In genomic region chr11:60070599-60070998, GRCm38 (mm10) we compare ENCODE assay signal across 9 mouse cellular contexts. TPM values are rescaled to one million over a fixed set of nuclear protein-coding genes. Genes with fewer than 3 reads are reported as not detected.
DNase-seq lines count a peak whose midpoint lies in the region; ATAC-seq and TF ChIP-seq lines count a peak whose summit lies in the region.
"Had no signal": no experiment of that assay in that cellular context is flagged by ENCODE, and none has a peak within 500 bp of the region (broad histone marks: within the 10 kb centered on the region; RNA-seq: fewer than 3 reads in every experiment).

No protein-coding gene starts in this region.

- peaks cover 0 to 6% of the 10 kb centered on the region in 2 experiments; a peak in 1 of 4 replicates for H3K4me1 ChIP-seq in ES-E14 (ENCODE audit: control insufficient read depth in 2 of 2, insufficient read depth in 2 of 2, low read length in 2 of 2, poor library complexity in 1 of 2)
- H3K4me1 ChIP-seq in embryonic facial prominence, embryonic 11.5 days (ENCODE audit: control insufficient read depth, insufficient read depth, low read length): no peaks in the 10 kb centered on the region
- H3K4me1 ChIP-seq in limb, embryonic 14.5 days (ENCODE audit: control insufficient read depth, insufficient read depth, low read length): no peaks in the 10 kb centered on the region

- TF ChIP-seq POLR2A in limb, embryonic 14.5 days (IDR thresholded peaks at IDR 0.05; ENCODE audit: borderline replicate concordance, extremely low read depth, insufficient read depth, insufficient read length): no peak

- H3K36me3 ChIP-seq in ES-E14 (ENCODE audit: control insufficient read depth, insufficient read depth, low read length, poor library complexity, severe bottlenecking): no peaks in the 10 kb centered on the region
- no peaks in the 10 kb centered on the region for H3K36me3 ChIP-seq in embryonic facial prominence, embryonic 11.5 days (replicated peaks; ENCODE audit: control insufficient read depth, insufficient read depth, low read depth, low read length)
- H3K36me3 ChIP-seq in limb, embryonic 14.5 days (ENCODE audit: control insufficient read depth, insufficient read depth, low read length): no peaks in the 10 kb centered on the region

- H3K4me3 ChIP-seq in ES-E14 (ENCODE audit: insufficient read depth in 1 of 2, low read depth in 1 of 2, low read length in 2 of 2, poor library complexity in 1 of 2, severe bottlenecking in 1 of 2): no peak overlapping the region
- H3K4me3 ChIP-seq in embryonic facial prominence, embryonic 11.5 days (ENCODE audit: low read depth, low read length): no peak overlapping the region
- no peak overlapping the region for H3K4me3 ChIP-seq in limb, embryonic 14.5 days (replicated peaks; ENCODE audit: low read length)
- H3K4me3 ChIP-seq: myocyte had no signal

- in situ Hi-C loops in ES-E14 (cut with MboI; ENCODE audit: low sequenced_read_pairs in 2 of 2, unreplicated experiment in 2 of 2): no loop called here

- DNase-seq in layer of hippocampus, postnatal 10 days (ENCODE audit: low spot score in 2 of 2): peak; percentile 53 to 65
- DNase-seq in layer of hippocampus, adult 8-10 months (ENCODE audit: low spot score in 2 of 2): no peak
- peak; percentile 31 for DNase-seq in ES-E14 (ENCODE audit: low read depth, low spot score)
- peak; percentile 77 for DNase-seq in adrenal gland, postnatal 14 days
- peak; percentile 73 for DNase-seq in embryonic facial prominence, embryonic 11.5 days (ENCODE audit: low spot score)
- peak; percentile 38 for DNase-seq in limb, embryonic 14.5 days (ENCODE audit: low spot score)

- ATAC-seq in embryonic facial prominence, embryonic 11.5 days (replicated peaks; ENCODE audit: insufficient number of reproducible peaks, low FRiP score, low TSS enrichment, low read depth): no peak
- ATAC-seq in limb, embryonic 14.5 days (ENCODE audit: low FRiP score, low read depth): no peak
- ATAC-seq in neutrophil, adult 5-6 weeks (ENCODE audit: extremely low read depth, insufficient number of reproducible peaks, low FRiP score, poor library complexity, severe bottlenecking): 0 out of 2 replicates have a peak, but pooled peaks have one; percentile 47
- ATAC-seq in erythroid progenitor cell, adult 5-6 weeks (replicated peaks; ENCODE audit: low FRiP score, poor library complexity, severe bottlenecking): no peak

- no peak overlapping the region for H3K9ac ChIP-seq in ES-E14 (ENCODE audit: insufficient read depth, low read depth, low read length, poor library complexity, severe bottlenecking)
- H3K9ac ChIP-seq in embryonic facial prominence, embryonic 11.5 days (replicated peaks; ENCODE audit: low read length): no peak overlapping the region
- H3K9ac ChIP-seq in limb, embryonic 14.5 days (ENCODE audit: low read depth, low read length, severe bottlenecking): no peak overlapping the region

- no peak overlapping the region for H3K4me2 ChIP-seq in embryonic facial prominence, embryonic 11.5 days (ENCODE audit: low read depth, low read length)
- H3K4me2 ChIP-seq in limb, embryonic 14.5 days (replicated peaks; ENCODE audit: low read depth, low read length, severe bottlenecking): no peak overlapping the region

- H3K9me3 ChIP-seq in ES-E14 (ENCODE audit: control insufficient read depth, insufficient read depth, low read depth, low read length): no peaks in the 10 kb centered on the region
- no peaks in the 10 kb centered on the region for H3K9me3 ChIP-seq in embryonic facial prominence, embryonic 11.5 days (replicated peaks; ENCODE audit: control insufficient read depth, low read length)
- no peaks in the 10 kb centered on the region for H3K9me3 ChIP-seq in limb, embryonic 14.5 days (ENCODE audit: control insufficient read depth, low read length)

- 32% methylated on average over 8 of the region's 8 CpGs for WGBS in embryonic facial prominence, embryonic 11.5 days
- 40% methylated on average over 8 of the region's 8 CpGs for WGBS in limb, embryonic 14.5 days

- H3K27me3 ChIP-seq in embryonic facial prominence, embryonic 11.5 days (ENCODE audit: control insufficient read depth, insufficient read depth, low read length): no peaks in the 10 kb centered on the region
- no peaks in the 10 kb centered on the region for H3K27me3 ChIP-seq in limb, embryonic 14.5 days (ENCODE audit: control insufficient read depth, insufficient read depth, low read length)

- H3K27ac ChIP-seq in ES-E14 (ENCODE audit: insufficient read depth, low read depth, low read length, poor library complexity, severe bottlenecking): no peak overlapping the region
- H3K27ac ChIP-seq in embryonic facial prominence, embryonic 11.5 days (replicated peaks; ENCODE audit: low read depth, low read length): no peak overlapping the region
- H3K27ac ChIP-seq in limb, embryonic 14.5 days (replicated peaks; ENCODE audit: low read depth, low read length): no peak overlapping the region

TF ChIP-seq in ES-E14, 5 proteins besides CTCF, POLR2A, EP300 and RAD21:
- TF ChIP-seq ZC3H11A (IDR thresholded peaks at IDR 0.05; ENCODE audit: borderline replicate concordance, low read depth, low read length): peak; percentile 17; the same call in 1 of the 2 replicates
- TF ChIP-seq ZNF384 (IDR thresholded peaks at IDR 0.05; ENCODE audit: low read depth, low read length): no peak
- no peak for TF ChIP-seq CHD2 (IDR thresholded peaks at IDR 0.05; ENCODE audit: low read depth, low read length)
- no peak for TF ChIP-seq HCFC1 (IDR thresholded peaks at IDR 0.05; ENCODE audit: borderline replicate concordance, insufficient read depth, low read length)
- TF ChIP-seq MAFK (IDR thresholded peaks at IDR 0.05; ENCODE audit: insufficient read depth, low read depth, low read length): no peak
TF ChIP-seq in ES-E14: peak in this region for 1.

RNA-seq across cellular contexts. Expression of gene Pemt, which starts 24.3 kb away (rescaled TPM):
- 1 to 10 TPM; 6.5 to 7.1 TPM for total RNA-seq in layer of hippocampus, postnatal 10 days (2021)
- total RNA-seq in layer of hippocampus, adult 8-10 months (2022): 1 to 10 TPM; 3.0 to 7.8 (median 6.2) TPM
- 17.5 and 18.9 TPM in 2 replicates for total RNA-seq in ES-E14 (2012; rRNA removed)
- 16.4 and 69.4 TPM in 2 replicates for total RNA-seq in adrenal gland, postnatal 14 days (2021)
- polyA plus RNA-seq in embryonic facial prominence, embryonic 11.5 days (2014; fragmentation: Nextera tagmentation; extraction: Ambion mirVana): 6.1 and 7.3 TPM in 2 replicates
- polyA plus RNA-seq in limb, embryonic 14.5 days (2012; rRNA removed): 5.4 and 9.2 TPM in 2 replicates
- 4.7 and 7.2 TPM in 2 replicates for polyA plus RNA-seq in limb, embryonic 14.5 days (2014; fragmentation: Nextera tagmentation; extraction: Ambion mirVana)
- total RNA-seq in neutrophil, adult 5-6 weeks (2017): not detected in 2 replicates
- total RNA-seq in erythroid progenitor cell, adult 5-6 weeks (2015; ENCODE audit: low replicate concordance): 4.0 TPM in 1 of 2 replicates, not detected in the other
- not detected in 2 replicates for total RNA-seq in erythroid progenitor cell, adult 5-6 weeks (2017; ENCODE audit: low replicate concordance)

RNA-seq across cellular contexts. Expression of gene Rai1, which starts 34.2 kb away (rescaled TPM):
- 10 to 100 TPM; 70.7 to 83.2 TPM for total RNA-seq in layer of hippocampus, postnatal 10 days (2021)
- 10 to 100 TPM; 70.5 to 85.6 (median 78.1) TPM for total RNA-seq in layer of hippocampus, adult 8-10 months (2022)
- 15.5 and 21.0 TPM in 2 replicates for total RNA-seq in ES-E14 (2012; rRNA removed)
- 38.8 and 48.3 TPM in 2 replicates for total RNA-seq in adrenal gland, postnatal 14 days (2021)
- 21.0 and 24.8 TPM in 2 replicates for polyA plus RNA-seq in embryonic facial prominence, embryonic 11.5 days (2014; fragmentation: Nextera tagmentation; extraction: Ambion mirVana)
- 62.1 and 85.3 TPM in 2 replicates for polyA plus RNA-seq in limb, embryonic 14.5 days (2012; rRNA removed)
- polyA plus RNA-seq in limb, embryonic 14.5 days (2014; fragmentation: Nextera tagmentation; extraction: Ambion mirVana): 29.7 and 33.1 TPM in 2 replicates
- total RNA-seq in neutrophil, adult 5-6 weeks (2017): 13.4 and 14.9 TPM in 2 replicates
- total RNA-seq in erythroid progenitor cell, adult 5-6 weeks (2015; ENCODE audit: low replicate concordance): 5.8 and 7.1 TPM in 2 replicates
- total RNA-seq in erythroid progenitor cell, adult 5-6 weeks (2017; ENCODE audit: low replicate concordance): 0.77 and 3.0 TPM in 2 replicates

Comparison
In these comparisons a context has a peak if more than half of its experiments do, and no peak if none do; other contexts are left out.
1. DNase-seq: peak in layer of hippocampus, postnatal 10 days (2 of 2), ES-E14 (single experiment), adrenal gland, postnatal 14 days (single experiment), embryonic facial prominence, embryonic 11.5 days (single experiment) and limb, embryonic 14.5 days (single experiment); none in layer of hippocampus, adult 8-10 months (0 of 2).